Mouse (Mus musculus) lung, embryonic 14.5 days (tissue): ENCODE data around the gene Cspg4. TPM values are rescaled to one million over a fixed set of nuclear protein-coding genes. Genes with fewer than 3 reads are reported as not detected.

Experiments used
- ATAC-seq: fragments of 200-750 bp; cut with Nextera tagmentation; 2 replicates; pipeline ENCODE4 v1.8.0; 2017; ENCODE audit warnings: mild to moderate bottlenecking, moderate TSS enrichment, moderate library complexity; ENCODE audit not compliant: insufficient read depth
- DNase-seq: peaks from one replicate; pipeline ENCODE4 v3.0.0-alpha.2; 2015
- H3K27ac ChIP-seq: fragments of 300-500 bp; sonication (generic); 2 replicates; pipeline ENCODE4 v1.5.1; 2014; ENCODE audit warnings: low read depth, mild to moderate bottlenecking, moderate library complexity
- H3K27me3 ChIP-seq: fragments of 300-500 bp; sonication (generic); 2 replicates; pipeline ENCODE4 v1.6.1; 2014; ENCODE audit warnings: low read length, control low read depth; ENCODE audit not compliant: insufficient read depth
- H3K36me3 ChIP-seq: fragments of 300-500 bp; sonication (generic); 2 replicates; pipeline ENCODE4 v1.6.1; 2014; ENCODE audit warnings: control low read depth; ENCODE audit not compliant: insufficient read depth
- H3K4me1 ChIP-seq: fragments of 300-500 bp; sonication (generic); 2 replicates; pipeline ENCODE4 v1.6.1; 2014; ENCODE audit warnings: antibody characterized with exemption, control low read depth; ENCODE audit not compliant: insufficient read depth
- H3K4me2 ChIP-seq: fragments of 300-500 bp; sonication (generic); 2 replicates; pipeline ENCODE4 v1.6.1; 2014; ENCODE audit warnings: mild to moderate bottlenecking
- H3K4me3 ChIP-seq: fragments of 300-500 bp; sonication (generic); 2 replicates; pipeline ENCODE4 v1.5.1; 2014; ENCODE audit warnings: low read depth, low read length
- H3K9ac ChIP-seq: fragments of 300-500 bp; sonication (generic); 2 replicates; pipeline ENCODE4 v1.6.1; 2014
- H3K9me3 ChIP-seq: fragments of 300-500 bp; sonication (generic); 2 replicates; pipeline ENCODE4 v1.6.1; 2016; ENCODE audit warnings: low read depth, low read length, control low read depth
- CTCF ChIP-seq: IDR thresholded peaks from 2 replicates; pipeline ENCODE4 v1.5.1; 2016; ENCODE audit warnings: antibody characterized with exemption, low read depth
- WGBS: fragments of 180-500 bp; shearing (Covaris S2); extraction: QIAGEN DNeasy Blood & Tissue Kit; methylation state at CpG from one replicate; pipeline ENCODE4 v1.1.7; 2014; 5-methylcytosine and 5-hydroxymethylcytosine counted together
- polyA plus RNA-seq: library from polyadenylated mRNA; unstranded; fragments of >200 nt; fragmentation: Nextera tagmentation; extraction: Ambion mirVana; gene quantifications from 2 replicates; pipeline ENCODE4 v1.2.1, GENCODE M21; 2014

The Cspg4 gene
- polyA plus RNA-seq, 1 experiment from 2014 or later, result 13.9 TPM

- no peak overlapping the region for H3K4me2 ChIP-seq
- no peaks in the 10 kb centered on the region for H3K27me3 ChIP-seq
- 77% methylated on average over 1 of the region's 1 CpGs for WGBS
- TF ChIP-seq CTCF, result no peak
- ATAC-seq (no peak), DNase-seq (no peak)
- no peak overlapping the region for H3K27ac ChIP-seq
- no peaks in the 10 kb centered on the region for H3K9me3 ChIP-seq
- H3K4me3 ChIP-seq, result no peak overlapping the region
- H3K4me1 ChIP-seq, result no peaks in the 10 kb centered on the region
- H3K36me3 ChIP-seq, result peaks cover 58% of the 10 kb centered on the region
- H3K9ac ChIP-seq, result no peak overlapping the region
Observed at GRCm38 (mm10) chr9:56915116-56915515, 50.3 kb downstream of the Cspg4 start.

DNA sequence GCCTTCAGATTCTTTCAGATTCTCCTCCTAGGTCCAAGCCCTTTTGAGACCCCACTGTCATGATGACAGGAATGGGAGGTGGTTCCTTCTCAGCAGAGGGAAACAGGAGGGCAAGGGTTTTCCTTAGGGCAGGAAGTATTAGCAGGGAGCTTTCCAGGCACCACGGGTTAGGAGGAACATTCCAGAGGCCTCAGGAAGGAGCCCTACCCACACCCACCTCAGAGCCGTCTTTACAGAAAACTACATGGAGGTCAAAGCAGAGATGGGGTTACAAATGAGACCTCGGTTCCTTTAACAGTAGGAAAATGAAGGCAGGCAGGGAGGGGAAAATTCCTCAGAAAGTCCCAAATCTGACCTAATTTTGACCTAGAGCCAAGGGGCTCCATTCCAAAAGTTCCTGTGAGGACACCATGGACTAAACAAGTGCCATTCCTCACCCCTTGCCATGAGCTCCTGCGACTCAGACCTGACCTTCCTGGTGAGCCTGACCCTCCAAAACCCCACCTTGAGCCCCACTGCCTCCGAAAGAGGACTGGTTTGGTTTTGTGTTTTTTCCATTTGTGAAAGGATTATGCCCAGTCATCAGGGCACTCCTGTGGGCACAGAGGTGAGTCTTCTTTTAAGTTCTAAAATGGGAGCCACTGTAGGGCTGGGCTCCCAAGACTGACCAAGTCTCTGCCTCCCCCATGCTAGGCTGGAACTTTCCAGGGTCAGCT is 51.0 kb downstream of the Cspg4 start:
- no peak overlapping the region for H3K9ac ChIP-seq
- DNase-seq (no peak), ATAC-seq (no peak)
- H3K4me1 ChIP-seq, result no peaks in the 10 kb centered on the region
- no peak overlapping the region for H3K4me3 ChIP-seq
- no peak overlapping the region for H3K27ac ChIP-seq
- H3K9me3 ChIP-seq, result no peaks in the 10 kb centered on the region
- 72% methylated on average over 5 of the region's 5 CpGs for WGBS
- H3K27me3 ChIP-seq, result no peaks in the 10 kb centered on the region
- H3K36me3 ChIP-seq, result peaks cover 64% of the 10 kb centered on the region
- H3K4me2 ChIP-seq, result no peak overlapping the region
- TF ChIP-seq CTCF, result no peak

GRCm38 (mm10) chr9:56917131-56917530 is 52.3 kb downstream of the Cspg4 start:
- ATAC-seq (no peak), DNase-seq (no peak)
- no peak overlapping the region for H3K27ac ChIP-seq
- no peaks in the 10 kb centered on the region for H3K4me1 ChIP-seq
- no peaks in the 10 kb centered on the region for H3K27me3 ChIP-seq
- peaks cover 72% of the 10 kb centered on the region for H3K36me3 ChIP-seq
- H3K9me3 ChIP-seq, result no peaks in the 10 kb centered on the region
- no peak overlapping the region for H3K9ac ChIP-seq
- no peak overlapping the region for H3K4me3 ChIP-seq
- no peak for TF ChIP-seq CTCF
- no peak overlapping the region for H3K4me2 ChIP-seq
- WGBS, result 81% methylated on average over 2 of the region's 2 CpGs

- DNase-seq (no peak), ATAC-seq (no peak)
- no peaks in the 10 kb centered on the region for H3K27me3 ChIP-seq
- H3K4me1 ChIP-seq, result peaks cover 1% of the 10 kb centered on the region
- TF ChIP-seq CTCF, result no peak
- H3K4me2 ChIP-seq, result no peak overlapping the region
- H3K9ac ChIP-seq, result no peak overlapping the region
- WGBS, result 92% methylated on average over 13 of the region's 13 CpGs
- H3K36me3 ChIP-seq, result peaks cover 72% of the 10 kb centered on the region
- H3K27ac ChIP-seq, result no peak overlapping the region
- H3K4me3 ChIP-seq, result no peak overlapping the region
- H3K9me3 ChIP-seq, result no peaks in the 10 kb centered on the region
Observed at GRCm38 (mm10) chr9:56918466-56918865, 53.6 kb downstream of the Cspg4 start.

- Histone ChIP-seq H3K4me3 (no peak overlapping the region), H3K27me3 (no peaks in the 10 kb centered on the region), H3K36me3 (peaks cover 37% of the 10 kb centered on the region), H3K9ac (no peak overlapping the region), H3K27ac (no peak overlapping the region), H3K9me3 (no peaks in the 10 kb centered on the region), H3K4me1 (peaks cover 22% of the 10 kb centered on the region), H3K4me2 (peak overlapping the region; percentile 90)
- 89% methylated on average over 4 of the region's 4 CpGs for WGBS
- no peak for DNase-seq
- TF ChIP-seq CTCF, result no peak
- no peak for ATAC-seq
Observed at GRCm38 (mm10) chr9:56922746-56923145, 57.9 kb downstream of the Cspg4 start.

DNA sequence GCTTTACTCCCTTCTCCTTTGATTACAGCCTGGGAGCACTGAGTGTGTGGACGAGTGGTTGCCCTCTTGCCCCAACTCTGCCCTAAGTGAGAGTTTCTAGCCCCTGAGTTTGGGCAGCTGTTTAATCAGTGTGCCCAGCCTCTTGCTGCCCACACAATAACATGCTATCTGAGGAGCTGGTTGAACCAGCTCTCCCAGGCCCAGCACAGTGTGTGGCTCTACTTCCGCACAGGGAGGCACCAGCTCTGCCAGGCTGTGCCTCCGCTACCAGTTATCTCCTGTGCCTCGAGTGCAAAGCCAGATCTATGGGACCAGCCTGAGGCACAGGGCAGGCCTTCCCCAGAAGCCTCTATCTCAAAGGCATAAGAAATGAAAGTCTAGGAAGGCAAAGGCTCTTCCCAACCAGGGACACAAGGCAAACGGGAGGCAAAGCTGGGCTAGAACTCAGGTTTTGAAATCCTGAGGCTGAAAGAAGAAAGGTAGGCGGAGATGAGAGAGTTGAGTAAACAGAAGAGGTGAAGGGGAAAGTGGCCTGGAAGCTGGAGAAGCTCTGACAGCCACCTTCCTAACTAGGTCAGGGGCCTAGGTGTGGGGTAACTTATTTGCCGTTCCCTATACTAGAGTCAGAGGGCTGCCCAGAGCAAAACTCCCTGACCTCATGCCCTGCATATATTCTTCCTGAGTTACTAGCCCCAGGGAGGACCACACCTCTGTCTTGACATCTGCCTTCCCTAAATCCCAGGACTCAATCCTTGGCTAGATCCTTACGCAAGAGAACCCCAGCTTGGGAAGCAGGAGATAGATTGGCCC is 59.2 kb downstream of the Cspg4 start:
- Histone ChIP-seq H3K4me1 (peaks cover 22% of the 10 kb centered on the region), H3K4me2 (peak overlapping the region; percentile 90), H3K36me3 (peaks cover 24% of the 10 kb centered on the region), H3K9ac (peak overlapping the region; percentile 43), H3K27ac (peak overlapping the region; percentile 70), H3K4me3 (peak overlapping the region; percentile 31), H3K27me3 (no peaks in the 10 kb centered on the region), H3K9me3 (no peaks in the 10 kb centered on the region)
- TF ChIP-seq CTCF, result no peak
- ATAC-seq, result no peak
- 34% methylated on average over 8 of the region's 8 CpGs for WGBS
- DNase-seq, result no peak

DNA sequence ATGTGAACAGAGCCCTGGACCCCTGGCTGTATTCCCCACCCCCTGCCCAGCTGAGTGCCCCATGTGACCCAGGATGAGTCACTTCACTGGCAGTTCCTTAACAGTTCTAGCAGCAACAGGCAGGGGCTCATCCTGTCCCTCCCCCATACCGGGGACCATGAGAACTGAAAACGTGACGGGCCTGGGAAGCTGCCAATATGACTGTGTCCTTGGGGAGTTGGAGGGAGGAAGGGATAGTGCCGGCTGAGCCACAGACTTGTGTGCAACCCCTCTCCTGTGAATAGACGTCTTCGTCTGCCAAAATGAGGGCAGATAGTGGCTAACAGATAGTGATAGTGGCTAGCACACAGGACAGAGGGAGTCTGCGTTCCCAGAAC is 59.8 kb downstream of the Cspg4 start:
- H3K4me1 ChIP-seq, result peaks cover 22% of the 10 kb centered on the region
- H3K4me3 ChIP-seq, result peak overlapping the region; percentile 31
- peak overlapping the region; percentile 43 for H3K9ac ChIP-seq
- H3K27me3 ChIP-seq, result no peaks in the 10 kb centered on the region
- peaks cover 19% of the 10 kb centered on the region for H3K36me3 ChIP-seq
- peak; percentile 62 for ATAC-seq
- H3K9me3 ChIP-seq, result no peaks in the 10 kb centered on the region
- WGBS, result 7% methylated on average over 7 of the region's 7 CpGs
- H3K4me2 ChIP-seq, result peak overlapping the region; percentile 90
- H3K27ac ChIP-seq, result peak overlapping the region; percentile 70
- peak; percentile 12; the same call in 1 of the 2 replicates for TF ChIP-seq CTCF
- peak; percentile 95 for DNase-seq
